Mouse (Mus musculus) erythroblast, embryonic 14.5 days (primary cell): ENCODE results near the gene Sgk2.

Experiments
- GATA1 ChIP-seq: IDR thresholded peaks from 2 replicates; pipeline ENCODE4 v1.6.1; 2012; ENCODE audit warnings: low read length, inconsistent platforms, mixed read lengths
- TAL1 ChIP-seq: IDR thresholded peaks from 3 replicates; pipeline ENCODE4 v1.6.1; 2012; ENCODE audit warnings: low read length, inconsistent platforms, mixed read lengths

GRCm38 (mm10) chr2:163039940-163040339 is 52.8 kb downstream of the Sgk2 start:
- TF ChIP-seq GATA1 (no peak), TAL1 (no peak)
